Mouse (Mus musculus): ENCODE data around the gene Ugt1a6b. TPM values are rescaled to one million over a fixed set of nuclear protein-coding genes. Genes with fewer than 3 reads are reported as not detected.

Ugt1a6b gene
- polyA plus RNA-seq, 1 experiment from 2014 or later, result not detected

DNA sequence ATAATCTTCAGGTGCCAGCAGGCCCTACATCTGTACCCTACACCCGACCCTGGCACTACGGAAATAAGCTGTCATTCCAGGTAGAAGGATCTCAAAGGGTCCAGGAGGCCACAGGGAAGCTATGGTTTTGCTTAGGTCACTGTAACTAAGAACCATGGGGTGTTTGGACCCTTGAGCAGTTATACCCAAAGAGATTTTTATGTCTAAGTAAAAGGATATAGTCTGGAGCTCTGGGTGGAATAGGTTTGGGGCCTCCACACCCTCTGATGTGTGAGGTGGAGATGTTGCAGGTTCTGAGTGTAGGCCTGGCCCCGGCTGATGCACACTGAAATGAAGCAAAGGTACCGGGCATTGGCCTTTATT is 131.2 kb downstream of the Ugt1a6b start:
- no peak overlapping the region for H3K4me3 ChIP-seq
- no peaks in the 10 kb centered on the region for H3K27me3 ChIP-seq
- 55% methylated on average over 4 of the region's 4 CpGs for WGBS
- H3K36me3 ChIP-seq, result no peaks in the 10 kb centered on the region
- no peak for ATAC-seq (replicated peaks; ENCODE audit: insufficient number of reproducible peaks, insufficient read depth, low FRiP score, low read depth)
- H3K4me1 ChIP-seq (replicated peaks), result no peaks in the 10 kb centered on the region
- peaks cover 69% of the 10 kb centered on the region for H3K9me3 ChIP-seq (replicated peaks)
- no peak overlapping the region for H3K9ac ChIP-seq
- H3K27ac ChIP-seq, result no peak overlapping the region
- no peak overlapping the region for H3K4me2 ChIP-seq

DNA sequence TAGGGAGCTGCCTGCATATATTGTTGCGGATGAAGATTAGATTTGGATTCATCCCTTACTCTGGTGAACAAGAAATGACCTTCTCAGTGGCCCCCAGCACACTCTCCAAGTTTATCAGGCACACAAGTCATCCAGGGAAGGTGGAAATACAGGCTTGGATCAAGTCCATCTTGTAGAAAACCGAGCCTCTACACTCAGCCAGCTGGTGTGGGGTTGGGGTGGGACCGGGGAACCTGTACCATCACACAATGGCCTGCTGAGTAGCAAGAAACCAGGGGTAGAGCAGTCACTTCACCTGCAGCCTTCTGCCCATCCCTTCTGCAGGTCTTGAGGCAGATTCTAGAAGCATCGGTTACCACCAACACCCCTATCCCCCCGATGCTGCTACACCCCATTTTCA is 131.6 kb downstream of the Ugt1a6b start:
- WGBS, result 40% methylated on average over 5 of the region's 5 CpGs
- ATAC-seq (replicated peaks; ENCODE audit: insufficient number of reproducible peaks, insufficient read depth, low FRiP score, low read depth), result no peak
- Histone ChIP-seq H3K9me3 (replicated peaks) (peaks cover 70% of the 10 kb centered on the region), H3K27me3 (no peaks in the 10 kb centered on the region), H3K4me1 (replicated peaks) (no peaks in the 10 kb centered on the region), H3K27ac (no peak overlapping the region), H3K9ac (no peak overlapping the region), H3K4me3 (no peak overlapping the region), H3K4me2 (no peak overlapping the region), H3K36me3 (no peaks in the 10 kb centered on the region)

GRCm38 (mm10) chr1:88235046-88235893 is 132.2 kb downstream of the Ugt1a6b start:
- H3K9ac ChIP-seq, result no peak overlapping the region
- ATAC-seq (replicated peaks; ENCODE audit: insufficient number of reproducible peaks, insufficient read depth, low FRiP score, low read depth), result no peak
- H3K4me3 ChIP-seq, result no peak overlapping the region
- H3K4me1 ChIP-seq (replicated peaks), result no peaks in the 10 kb centered on the region
- no peaks in the 10 kb centered on the region for H3K36me3 ChIP-seq
- WGBS, result 58% methylated on average over 11 of the region's 11 CpGs
- no peak overlapping the region for H3K27ac ChIP-seq
- peaks cover 68% of the 10 kb centered on the region for H3K9me3 ChIP-seq (replicated peaks)
- no peak overlapping the region for H3K4me2 ChIP-seq
- no peaks in the 10 kb centered on the region for H3K27me3 ChIP-seq

DNA sequence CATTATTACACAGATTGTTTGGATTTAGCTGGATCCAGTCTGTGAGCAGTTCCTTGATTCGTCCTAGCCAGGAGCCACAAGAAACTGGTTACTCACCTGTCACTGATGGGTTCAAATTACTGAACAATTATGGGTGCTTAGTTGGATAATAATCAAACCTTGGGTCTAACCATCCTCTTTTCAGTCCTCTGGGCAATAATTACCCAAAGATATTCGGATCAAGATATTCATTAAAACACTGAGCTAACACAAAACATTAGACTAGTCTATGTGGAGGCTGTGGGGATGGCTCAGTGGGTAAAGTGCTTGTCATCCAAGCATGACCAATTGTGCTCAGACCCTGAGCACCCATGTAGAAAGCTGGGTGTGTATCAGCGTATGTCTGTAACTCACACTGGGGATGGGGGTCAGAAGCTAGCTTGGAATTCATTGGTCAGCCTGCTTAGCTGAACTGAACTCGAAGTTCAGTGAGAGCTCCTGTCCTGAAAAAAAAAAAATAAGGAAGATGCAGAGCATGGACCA is 132.9 kb downstream of the Ugt1a6b start:
- no peak for ATAC-seq (replicated peaks; ENCODE audit: insufficient number of reproducible peaks, insufficient read depth, low FRiP score, low read depth)
- no peak overlapping the region for H3K27ac ChIP-seq
- H3K4me3 ChIP-seq, result no peak overlapping the region
- peaks cover 74% of the 10 kb centered on the region for H3K9me3 ChIP-seq (replicated peaks)
- no peaks in the 10 kb centered on the region for H3K27me3 ChIP-seq
- H3K4me2 ChIP-seq, result no peak overlapping the region
- WGBS, result 50% methylated on average over 4 of the region's 4 CpGs
- H3K9ac ChIP-seq, result no peak overlapping the region
- H3K36me3 ChIP-seq, result no peaks in the 10 kb centered on the region
- H3K4me1 ChIP-seq (replicated peaks), result no peaks in the 10 kb centered on the region

DNA sequence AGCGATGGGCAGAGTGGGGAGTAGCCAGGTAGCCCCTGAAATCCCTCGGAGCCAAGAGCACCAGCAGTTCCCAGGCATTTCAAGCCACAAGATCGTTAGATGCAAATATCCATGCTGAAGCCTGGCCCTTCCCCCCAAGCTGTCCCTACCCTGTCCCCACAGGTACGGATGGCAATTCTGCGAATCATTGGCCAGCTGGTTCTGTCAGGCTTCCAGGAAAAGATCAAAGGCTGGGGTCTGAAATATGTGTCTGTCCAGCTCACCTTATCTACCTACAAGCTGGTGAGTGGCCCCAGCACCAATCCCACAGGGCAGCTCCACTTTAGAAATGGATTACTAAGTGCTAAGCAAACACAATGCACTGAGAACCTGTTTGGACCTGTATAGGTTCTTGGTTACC is 134.3 kb downstream of the Ugt1a6b start:
- ATAC-seq (replicated peaks; ENCODE audit: insufficient number of reproducible peaks, insufficient read depth, low FRiP score, low read depth), result no peak
- H3K9me3 ChIP-seq (replicated peaks), result peaks cover 72% of the 10 kb centered on the region
- no peaks in the 10 kb centered on the region for H3K27me3 ChIP-seq
- H3K36me3 ChIP-seq, result no peaks in the 10 kb centered on the region
- no peak overlapping the region for H3K9ac ChIP-seq
- no peak overlapping the region for H3K4me3 ChIP-seq
- no peaks in the 10 kb centered on the region for H3K4me1 ChIP-seq (replicated peaks)
- 69% methylated on average over 5 of the region's 5 CpGs for WGBS
- H3K27ac ChIP-seq, result no peak overlapping the region
- no peak overlapping the region for H3K4me2 ChIP-seq

DNA sequence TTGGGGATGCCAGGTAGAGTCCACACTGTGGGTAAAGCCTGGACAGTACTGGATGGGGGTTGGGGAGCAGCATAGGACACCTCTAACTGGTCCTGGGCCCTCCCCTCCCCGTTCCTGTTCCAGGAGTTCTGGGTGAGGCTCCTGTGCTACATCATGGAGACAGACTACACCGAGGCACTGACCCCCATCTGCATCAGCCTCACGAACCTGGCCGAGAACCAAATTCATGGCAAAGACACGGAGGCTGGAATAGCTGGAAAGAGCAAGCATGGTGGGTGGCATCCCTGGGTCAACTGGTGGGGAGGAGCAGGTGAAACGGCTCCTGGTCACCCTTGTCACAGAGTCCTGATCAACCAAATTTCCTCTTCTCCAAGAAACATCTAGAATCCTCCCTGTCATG is 135.7 kb downstream of the Ugt1a6b start:
- ATAC-seq (replicated peaks; ENCODE audit: insufficient number of reproducible peaks, insufficient read depth, low FRiP score, low read depth), result no peak
- H3K4me3 ChIP-seq, result no peak overlapping the region
- H3K4me2 ChIP-seq, result no peak overlapping the region
- peaks cover 70% of the 10 kb centered on the region for H3K9me3 ChIP-seq (replicated peaks)
- H3K27me3 ChIP-seq, result no peaks in the 10 kb centered on the region
- no peak overlapping the region for H3K27ac ChIP-seq
- no peak overlapping the region for H3K9ac ChIP-seq
- H3K4me1 ChIP-seq (replicated peaks), result no peaks in the 10 kb centered on the region
- WGBS, result 70% methylated on average over 6 of the region's 6 CpGs
- H3K36me3 ChIP-seq, result no peaks in the 10 kb centered on the region

DNA sequence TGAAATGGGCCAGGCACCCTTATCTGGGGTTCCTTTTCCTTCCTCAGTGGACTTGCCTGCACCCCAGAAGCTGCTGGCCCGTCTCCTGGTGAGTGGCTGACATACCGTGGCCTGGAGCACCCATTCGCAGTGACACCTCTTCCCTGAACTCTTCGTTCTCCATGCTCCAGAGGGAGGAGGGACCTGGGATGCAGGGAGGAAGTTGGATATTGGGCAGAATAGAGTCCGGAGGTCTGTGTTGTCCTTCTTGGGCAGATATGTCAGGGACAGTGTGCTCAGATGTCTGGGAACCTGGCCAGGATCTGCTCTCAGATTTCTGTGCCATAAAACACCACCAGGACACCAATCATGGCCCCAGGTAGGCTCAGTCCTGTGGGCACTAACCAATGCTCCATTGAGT is 137.0 kb downstream of the Ugt1a6b start:
- ATAC-seq (replicated peaks; ENCODE audit: insufficient number of reproducible peaks, insufficient read depth, low FRiP score, low read depth), result no peak
- H3K27ac ChIP-seq, result no peak overlapping the region
- H3K4me1 ChIP-seq (replicated peaks), result no peaks in the 10 kb centered on the region
- no peaks in the 10 kb centered on the region for H3K36me3 ChIP-seq
- no peaks in the 10 kb centered on the region for H3K27me3 ChIP-seq
- H3K9ac ChIP-seq, result no peak overlapping the region
- peaks cover 72% of the 10 kb centered on the region for H3K9me3 ChIP-seq (replicated peaks)
- 62% methylated on average over 5 of the region's 5 CpGs for WGBS
- no peak overlapping the region for H3K4me3 ChIP-seq
- no peak overlapping the region for H3K4me2 ChIP-seq

DNA sequence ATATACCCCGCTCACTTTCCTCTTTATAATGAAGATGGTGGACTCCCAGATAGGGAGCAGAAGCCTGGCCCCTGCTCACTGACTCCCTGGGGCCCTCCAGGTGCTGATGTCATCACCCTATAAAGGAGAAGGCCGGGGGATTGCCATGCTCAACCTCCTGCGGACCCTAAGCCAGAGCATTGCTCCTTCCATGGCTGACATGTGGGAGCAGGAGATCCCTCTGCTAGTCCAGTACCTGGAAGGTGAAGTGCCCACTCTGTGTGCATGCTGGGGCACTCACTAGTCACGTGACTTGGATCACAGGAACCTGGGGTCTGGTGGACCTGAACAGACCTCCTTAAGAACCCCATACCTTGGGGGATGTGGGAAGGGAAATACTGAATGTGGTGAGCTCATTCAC is 137.5 kb downstream of the Ugt1a6b start:
- 62% methylated on average over 4 of the region's 4 CpGs for WGBS
- H3K27ac ChIP-seq, result no peak overlapping the region
- H3K4me1 ChIP-seq (replicated peaks), result no peaks in the 10 kb centered on the region
- no peak overlapping the region for H3K9ac ChIP-seq
- peak; percentile 0; the same call in 1 of the 2 replicates for ATAC-seq (replicated peaks; ENCODE audit: insufficient number of reproducible peaks, insufficient read depth, low FRiP score, low read depth)
- H3K4me2 ChIP-seq, result no peak overlapping the region
- H3K27me3 ChIP-seq, result no peaks in the 10 kb centered on the region
- peaks cover 72% of the 10 kb centered on the region for H3K9me3 ChIP-seq (replicated peaks)
- no peak overlapping the region for H3K4me3 ChIP-seq
- no peaks in the 10 kb centered on the region for H3K36me3 ChIP-seq

GRCm38 (mm10) chr1:88243861-88244260 is 140.8 kb downstream of the Ugt1a6b start:
- ATAC-seq (replicated peaks; ENCODE audit: insufficient number of reproducible peaks, insufficient read depth, low FRiP score, low read depth), result no peak
- H3K9me3 ChIP-seq (replicated peaks), result peaks cover 52% of the 10 kb centered on the region
- WGBS, result 56% methylated on average over 5 of the region's 5 CpGs

DNA sequence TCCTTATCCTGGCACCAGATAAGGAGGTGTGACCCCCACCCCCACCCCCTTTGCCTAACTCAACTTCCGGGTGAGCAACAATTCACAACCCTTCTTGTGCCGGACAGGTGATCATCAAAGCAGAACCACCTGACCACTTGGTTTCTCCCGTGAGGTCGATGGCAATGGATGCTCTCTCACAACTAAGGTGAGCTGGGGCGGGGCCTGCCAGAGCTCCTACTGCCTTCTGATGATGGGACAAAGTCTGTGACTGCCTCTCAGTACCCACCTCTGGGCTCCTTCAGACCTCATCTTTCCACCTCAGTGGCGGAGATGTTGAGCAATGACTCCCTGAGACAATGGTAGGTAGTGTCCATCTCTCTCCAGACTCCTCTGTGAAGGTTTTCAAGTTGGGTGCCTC is 142.8 kb downstream of the Ugt1a6b start:
- Histone ChIP-seq H3K4me1 (replicated peaks) (no peaks in the 10 kb centered on the region), H3K4me3 (no peak overlapping the region), H3K27me3 (no peaks in the 10 kb centered on the region), H3K4me2 (no peak overlapping the region), H3K9me3 (replicated peaks) (peaks cover 55% of the 10 kb centered on the region), H3K9ac (no peak overlapping the region), H3K27ac (no peak overlapping the region), H3K36me3 (no peaks in the 10 kb centered on the region)
- ATAC-seq (replicated peaks; ENCODE audit: insufficient number of reproducible peaks, insufficient read depth, low FRiP score, low read depth), result no peak
- WGBS, result 71% methylated on average over 6 of the region's 6 CpGs

More at GRCm38 (mm10) chr1:88243861-88244260, 140.8 kb downstream of the Ugt1a6b start:
- Histone ChIP-seq H3K4me3 (no peak overlapping the region), H3K27me3 (no peaks in the 10 kb centered on the region), H3K4me1 (replicated peaks) (no peaks in the 10 kb centered on the region), H3K9ac (no peak overlapping the region), H3K27ac (no peak overlapping the region), H3K4me2 (no peak overlapping the region), H3K36me3 (no peaks in the 10 kb centered on the region)

DNA sequence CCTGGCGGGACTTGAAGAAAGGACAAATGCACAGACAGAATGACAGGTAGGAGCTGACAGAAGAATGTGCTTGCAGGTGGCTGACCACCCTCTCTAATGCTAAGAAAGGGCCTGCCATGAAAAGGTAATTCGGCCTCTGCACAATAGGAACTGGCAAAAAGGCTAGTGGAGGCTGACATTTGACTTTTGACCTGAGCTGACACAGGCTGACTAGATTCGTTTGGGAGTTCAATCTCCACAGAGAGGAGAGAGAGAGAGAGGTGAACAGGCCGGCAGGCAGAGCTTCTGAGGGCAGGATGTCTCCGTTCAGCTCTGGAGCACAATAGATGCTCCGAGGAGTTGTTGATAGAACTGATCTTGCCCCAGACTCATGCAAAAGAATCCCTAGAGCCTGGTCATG is 143.3 kb downstream of the Ugt1a6b start:
- no peak for ATAC-seq (replicated peaks; ENCODE audit: insufficient number of reproducible peaks, insufficient read depth, low FRiP score, low read depth)
- peaks cover 58% of the 10 kb centered on the region for H3K9me3 ChIP-seq (replicated peaks)

DNA sequence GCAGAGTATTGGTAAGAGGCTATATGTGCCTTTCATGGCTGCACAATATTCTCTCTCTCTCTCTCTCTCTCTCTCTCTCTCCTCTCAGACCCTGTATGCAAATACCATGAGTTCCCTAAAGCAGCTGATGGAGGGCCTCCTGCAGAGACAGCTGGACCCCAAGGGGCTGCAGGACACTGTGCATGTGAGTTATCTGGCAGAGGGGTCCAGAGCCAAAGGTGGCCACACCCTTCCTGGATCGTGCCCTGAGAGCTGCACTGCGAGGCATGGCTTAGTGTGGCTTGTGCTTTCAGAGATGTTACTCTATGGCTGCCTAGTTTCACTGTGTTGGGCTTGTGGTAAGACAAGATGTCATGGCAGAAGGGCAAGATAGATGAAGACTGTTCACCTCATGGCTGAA is 144.6 kb downstream of the Ugt1a6b start:
- H3K9me3 ChIP-seq (replicated peaks), result peaks cover 55% of the 10 kb centered on the region
- no peak overlapping the region for H3K4me2 ChIP-seq
- no peaks in the 10 kb centered on the region for H3K4me1 ChIP-seq (replicated peaks)
- H3K36me3 ChIP-seq, result no peaks in the 10 kb centered on the region
- no peak overlapping the region for H3K9ac ChIP-seq
- H3K4me3 ChIP-seq, result no peak overlapping the region
- no peak for ATAC-seq (replicated peaks; ENCODE audit: insufficient number of reproducible peaks, insufficient read depth, low FRiP score, low read depth)
- no peak overlapping the region for H3K27ac ChIP-seq
- WGBS, result 49% methylated on average over 2 of the region's 2 CpGs
- H3K27me3 ChIP-seq, result no peaks in the 10 kb centered on the region

More for the DNA sequence above, 143.3 kb downstream of the Ugt1a6b start:
- H3K36me3 ChIP-seq, result no peaks in the 10 kb centered on the region
- H3K4me1 ChIP-seq (replicated peaks), result no peaks in the 10 kb centered on the region
- 41% methylated on average over 6 of the region's 6 CpGs for WGBS
- no peak overlapping the region for H3K27ac ChIP-seq
- no peak overlapping the region for H3K9ac ChIP-seq
- no peak overlapping the region for H3K4me2 ChIP-seq
- H3K4me3 ChIP-seq, result no peak overlapping the region
- H3K27me3 ChIP-seq, result no peaks in the 10 kb centered on the region
